Mouse (Mus musculus) gastrocnemius, adult 2 months (tissue): ENCODE results near the gene C2cd2l. TPM values are rescaled to one million over a fixed set of nuclear protein-coding genes. Genes with fewer than 3 reads are reported as not detected.
A peak's percentile ranks its signal among the peaks of the same experiment; 100 is the strongest.

Experiments
- DNase-seq: peaks from one replicate; pipeline ENCODE4 v3.0.0; 2022
- H3K27ac ChIP-seq: fragments of 200-600 bp; 2 replicates; pipeline ENCODE4 v1.8.1; 2022; ENCODE audit warnings: mild to moderate bottlenecking
- H3K4me3 ChIP-seq: fragments of 200-600 bp; 2 replicates; pipeline ENCODE4 v1.8.1; 2022; ENCODE audit warnings: mild to moderate bottlenecking, moderate library complexity
- CTCF ChIP-seq: fragments of 200-600 bp; IDR thresholded peaks from 2 replicates; pipeline ENCODE4 v1.8.1; 2022; ENCODE audit warnings: antibody characterized with exemption, mild to moderate bottlenecking, moderate library complexity
- intact Hi-C: fragments of 180-260 bp; cut with DNase I; formaldehyde crosslinking; loops from one replicate; pipeline ENCODE4 v1.15.1; 2025
- microRNA-seq: library from miRNA; unstranded; fragments of <30 nt; microRNA quantifications from one replicate; pipeline ENCODE4 v1.2.0, GENCODE M21; 2021
- total RNA-seq, 2 experiments: library from RNA; stranded (reverse); gene quantifications; 2 replicates each; pipeline ENCODE4 v1.2.3; 2021

C2cd2l gene
- total RNA-seq, 2 experiments from 2014 or later, result 14.9 to 17.8 TPM

DNA sequence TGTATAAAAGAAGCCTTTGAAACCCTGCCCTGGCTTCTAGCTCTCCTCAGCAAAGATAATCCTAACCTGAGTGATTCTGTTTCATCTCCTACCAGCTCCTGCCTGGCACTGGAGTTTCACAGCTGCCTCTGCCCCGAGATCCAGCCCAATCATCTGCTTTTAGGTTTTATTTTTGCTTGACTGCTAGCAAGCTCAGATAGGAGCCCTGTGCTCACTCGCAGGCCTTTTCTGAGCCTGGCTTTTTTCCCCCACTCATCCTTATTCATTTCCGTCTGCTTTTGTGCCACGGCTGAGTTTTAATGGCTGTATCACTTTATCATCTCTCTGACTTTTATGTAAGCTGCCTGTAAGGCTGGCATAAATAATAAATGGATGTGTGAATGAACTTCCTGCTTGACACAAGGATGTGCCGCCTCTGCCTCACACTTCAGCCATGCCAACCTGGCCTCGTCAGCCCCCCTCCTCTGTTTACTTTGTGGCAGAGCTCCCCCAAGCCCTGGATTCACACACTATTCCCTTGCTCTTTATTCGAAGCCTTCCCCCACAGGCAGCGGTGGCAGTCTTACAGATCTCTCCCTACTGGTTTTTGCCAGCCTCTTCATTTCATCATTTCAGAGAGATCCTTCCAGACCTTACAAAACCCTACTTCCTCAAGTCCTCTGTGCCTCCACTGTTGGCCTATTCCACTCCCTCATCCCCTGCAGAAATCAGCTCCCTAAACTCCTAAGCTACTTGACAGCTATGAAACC is 53.4 kb downstream of the C2cd2l start:
- TF ChIP-seq CTCF, result no peak
- Histone ChIP-seq H3K27ac (peak overlapping the region; percentile 97), H3K4me3 (peak overlapping the region; percentile 86)
- intact Hi-C loops, result no loop called here
- DNase-seq, result no peak

DNA sequence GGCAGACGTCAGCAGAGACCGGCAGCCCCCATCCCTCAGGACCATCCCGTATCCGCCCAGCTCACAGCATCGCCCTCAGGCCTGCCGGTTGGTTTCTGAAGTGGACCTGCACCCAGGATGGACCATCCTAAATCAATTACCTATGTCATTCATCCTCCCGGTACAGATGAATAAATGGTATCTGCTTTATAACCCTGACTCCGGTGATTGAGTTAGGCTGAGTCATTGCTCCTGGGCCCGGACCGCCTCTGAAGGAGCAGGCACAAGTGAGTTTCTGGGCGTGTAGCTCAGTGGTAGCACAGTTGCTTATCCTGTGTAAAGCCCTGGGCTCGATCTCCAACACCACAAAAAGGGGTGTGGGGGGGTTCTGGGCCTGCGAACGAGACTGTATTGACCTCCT is 58.7 kb downstream of the C2cd2l start:
- intact Hi-C loops, result no loop called here
- no peak for TF ChIP-seq CTCF
- no peak for DNase-seq
- H3K4me3 ChIP-seq, result no peak overlapping the region
- 0 out of 2 replicates have a peak overlapping the region, but pooled peaks have one; percentile 5 for H3K27ac ChIP-seq

Small RNAs within 50 kb of the gene (microRNA-seq; reads per million reads assigned to microRNA genes)
- not detected for gene Gm44335

Other genes starting within 250 kb of the C2cd2l start
- not detected for gene Mfrp, start 218.6 kb downstream of the C2cd2l start, total RNA-seq
- gene C1qtnf5, start 213.0 kb downstream of the C2cd2l start, total RNA-seq, result 1 to 10 TPM; 2.5 to 7.6 TPM
- gene Gm49380, start 206.8 kb downstream of the C2cd2l start, total RNA-seq, result 1 to 10 TPM in 1 of 2 experiments, under 1 TPM in 1; 0.71 to 1.4 TPM
- 1 to 10 TPM; 3.0 to 3.1 TPM for gene Rnf26, start 206.8 kb downstream of the C2cd2l start, total RNA-seq
- 10 to 100 TPM; 17.5 to 24.4 TPM for gene Mcam, start 185.8 kb downstream of the C2cd2l start, total RNA-seq
- gene Cbl, start 86.2 kb downstream of the C2cd2l start, total RNA-seq, result 10 to 100 TPM in 1 of 2 experiments, 1 to 10 TPM in 1; 7.5 to 13.4 TPM
- gene Ccdc153, start 79.6 kb downstream of the C2cd2l start, total RNA-seq, result not detected
- gene Pdzd3, start 68.8 kb downstream of the C2cd2l start, total RNA-seq, result 1 to 10 TPM in 1 of 2 experiments, under 1 TPM in 1; 0.97 to 1.6 TPM
- gene Nlrx1, start 51.7 kb downstream of the C2cd2l start, total RNA-seq, result 10 to 100 TPM; 19.2 to 20.8 TPM
- gene Abcg4, start 31.7 kb downstream of the C2cd2l start, total RNA-seq, result under 1 TPM; 0.28 to 0.97 TPM
- 1 to 10 TPM; 6.3 to 6.8 TPM for gene Hinfp, start 14.6 kb downstream of the C2cd2l start, total RNA-seq
- 10 to 100 TPM; 12.3 to 14.1 TPM for gene Dpagt1, start 5.7 kb upstream of the C2cd2l start, total RNA-seq
- 1 to 10 TPM; 8.4 to 8.7 TPM for gene H2afx, start 14.4 kb upstream of the C2cd2l start, total RNA-seq
- 10 to 100 TPM; 21.9 to 29.1 TPM for gene Hmbs, start 23.9 kb upstream of the C2cd2l start, total RNA-seq
- gene Vps11, start 41.4 kb upstream of the C2cd2l start, total RNA-seq, result 10 to 100 TPM; 16.6 to 19.5 TPM
- 10 to 100 TPM; 24.2 to 33.6 TPM for gene Hyou1, start 59.2 kb upstream of the C2cd2l start, total RNA-seq
- 100 to 1,000 TPM in 1 of 2 experiments, 10 to 100 TPM in 1; 90.6 to 129 TPM for gene Slc37a4, start 76.6 kb upstream of the C2cd2l start, total RNA-seq
- 100 to 1,000 TPM; 740 to 827 TPM for gene Rps25, start 86.9 kb upstream of the C2cd2l start, total RNA-seq
- gene Trappc4, start 87.3 kb upstream of the C2cd2l start, total RNA-seq, result 10 to 100 TPM; 15.4 to 21.5 TPM
- gene Ccdc84, start 98.3 kb upstream of the C2cd2l start, total RNA-seq, result 1 to 10 TPM; 5.0 to 5.7 TPM
- gene Foxr1, start 120.9 kb upstream of the C2cd2l start, total RNA-seq, result not detected
- gene Upk2, start 134.7 kb upstream of the C2cd2l start, total RNA-seq, result under 1 TPM; 0.22 to 0.23 TPM
- gene Bcl9l, start 162.5 kb upstream of the C2cd2l start, total RNA-seq, result 10 to 100 TPM; 38.3 to 43.6 TPM
- not detected for gene Cxcr5, start 241.6 kb upstream of the C2cd2l start, total RNA-seq